Mouse (Mus musculus) embryonic fibroblast, embryonic 13.5 days (primary cell): ENCODE results near the gene Omp.

Experiments used
- CTCF ChIP-seq: IDR thresholded peaks from 2 replicates; pipeline ENCODE4 v1.5.1; 2011; ENCODE audit warnings: mild to moderate bottlenecking, control low read depth, low read length, moderate library complexity, borderline replicate concordance; ENCODE audit not compliant: insufficient read depth
- POLR2A ChIP-seq: IDR thresholded peaks from 2 replicates; pipeline ENCODE4 v1.6.1; 2011; ENCODE audit warnings: low read depth, mild to moderate bottlenecking, control low read depth, low read length, moderate library complexity

GRCm38 (mm10) chr7:98152400-98152799, 7.1 kb upstream of the Omp start:
- no peak for TF ChIP-seq POLR2A
- TF ChIP-seq CTCF = no peak
